Mouse (Mus musculus) liver, embryonic 15.5 days (tissue): Measurements from ENCODE around the gene Gm20920. TPM values are rescaled to one million over a fixed set of nuclear protein-coding genes. Genes with fewer than 3 reads are reported as not detected.
"Not testable (repeated sequence)": the region's sequence is repeated elsewhere in the genome, so short reads cannot be mapped to it uniquely, and the experiment has no call there.

Experiments
- ATAC-seq: fragments of 200-750 bp; cut with Nextera tagmentation; 2 replicates; pipeline ENCODE4 v1.8.0; 2017; ENCODE audit warnings: moderate number of reproducible peaks, mild to moderate bottlenecking, moderate library complexity; ENCODE audit not compliant: insufficient read depth
- H3K27ac ChIP-seq: fragments of 300-500 bp; sonication (generic); replicated peaks from 2 replicates; pipeline ENCODE4 v1.5.1; 2015; ENCODE audit warnings: mild to moderate bottlenecking, inconsistent platforms
- H3K27me3 ChIP-seq: fragments of 300-500 bp; sonication (generic); 2 replicates; pipeline ENCODE4 v1.6.1; 2015; ENCODE audit warnings: mild to moderate bottlenecking, inconsistent platforms
- H3K36me3 ChIP-seq: fragments of 300-500 bp; sonication (generic); replicated peaks from 2 replicates; pipeline ENCODE4 v1.6.1; 2015; ENCODE audit warnings: moderate library complexity, mild to moderate bottlenecking, inconsistent platforms
- H3K4me1 ChIP-seq: fragments of 300-500 bp; sonication (generic); replicated peaks from 2 replicates; pipeline ENCODE4 v1.6.1; 2015; ENCODE audit warnings: inconsistent platforms
- H3K4me2 ChIP-seq: fragments of 300-500 bp; sonication (generic); 2 replicates; pipeline ENCODE4 v1.6.1; 2015; ENCODE audit warnings: moderate library complexity, mild to moderate bottlenecking, inconsistent platforms
- H3K4me3 ChIP-seq: fragments of 300-500 bp; sonication (generic); replicated peaks from 2 replicates; pipeline ENCODE4 v1.5.1; 2015; ENCODE audit warnings: mild to moderate bottlenecking, inconsistent platforms
- H3K9ac ChIP-seq: fragments of 300-500 bp; sonication (generic); 2 replicates; pipeline ENCODE4 v1.6.1; 2015; ENCODE audit warnings: moderate library complexity, mild to moderate bottlenecking, inconsistent platforms
- H3K9me3 ChIP-seq: fragments of 300-500 bp; sonication (generic); replicated peaks from 2 replicates; pipeline ENCODE4 v1.6.1; 2016; ENCODE audit warnings: inconsistent platforms
- WGBS: fragments of 180-500 bp; shearing (Covaris S2); methylation state at CpG from one replicate; pipeline ENCODE4 v1.1.7; 2015; ENCODE audit warnings: mixed read lengths; ENCODE audit not compliant: insufficient replicate concordance; 5-methylcytosine and 5-hydroxymethylcytosine counted together
- polyA plus RNA-seq: library from polyadenylated mRNA; unstranded; fragments of >200 nt; fragmentation: Nextera tagmentation; extraction: Ambion mirVana; gene quantifications from 2 replicates; pipeline ENCODE4 v1.2.1, GENCODE M21; 2015

Gene Gm20920
- not detected in 2 replicates for polyA plus RNA-seq

GRCm38 (mm10) chrY:51851820-51852219, at the start of gene Gm20920:
TSS of gene Gm20920 (plus strand) at chrY:51852120.
- H3K27ac ChIP-seq, H3K9ac ChIP-seq, H3K4me3 ChIP-seq, H3K4me2 ChIP-seq, H3K27me3 ChIP-seq, H3K4me1 ChIP-seq, H3K36me3 ChIP-seq, H3K9me3 ChIP-seq, ATAC-seq: not testable (repeated sequence)
- no CpG with 5 or more reads among the region's 6 CpGs for WGBS
